Mouse (Mus musculus) neural tube, embryonic 14.5 days (tissue): ENCODE measurements around the gene 6030445D17Rik. TPM values are rescaled to one million over a fixed set of nuclear protein-coding genes. Genes with fewer than 3 reads are reported as not detected.

Source experiments
- ATAC-seq: fragments of 200-750 bp; cut with Nextera tagmentation; 2 replicates; pipeline ENCODE4 v1.8.0; 2017; ENCODE audit warnings: low read depth, mild to moderate bottlenecking, moderate TSS enrichment, moderate library complexity
- H3K27ac ChIP-seq: fragments of 300-500 bp; sonication (generic); 2 replicates; pipeline ENCODE4 v1.5.1; 2014; ENCODE audit warnings: low read depth, mild to moderate bottlenecking, control low read depth, low read length, moderate library complexity, mixed read lengths
- H3K27me3 ChIP-seq: fragments of 300-500 bp; sonication (generic); 2 replicates; pipeline ENCODE4 v1.6.1; 2014; ENCODE audit warnings: low read length; ENCODE audit not compliant: control insufficient read depth, insufficient read depth
- H3K36me3 ChIP-seq: fragments of 300-500 bp; sonication (generic); 2 replicates; pipeline ENCODE4 v1.6.1; 2014; ENCODE audit warnings: low read length, mixed read lengths; ENCODE audit not compliant: control insufficient read depth, insufficient read depth
- H3K4me1 ChIP-seq: fragments of 300-500 bp; sonication (generic); 2 replicates; pipeline ENCODE4 v1.6.1; 2014; ENCODE audit warnings: low read length; ENCODE audit not compliant: control insufficient read depth, insufficient read depth
- H3K4me2 ChIP-seq: fragments of 300-500 bp; sonication (generic); 2 replicates; pipeline ENCODE4 v1.6.1; 2014; ENCODE audit warnings: mild to moderate bottlenecking, low read depth, low read length, control low read depth
- H3K4me3 ChIP-seq: fragments of 300-500 bp; sonication (generic); 2 replicates; pipeline ENCODE4 v1.5.1; 2014; ENCODE audit warnings: low read depth, low read length, control low read depth, mixed read lengths
- H3K9ac ChIP-seq: fragments of 300-500 bp; sonication (generic); replicated peaks from 2 replicates; pipeline ENCODE4 v1.6.1; 2014; ENCODE audit warnings: low read depth, mild to moderate bottlenecking, control low read depth, low read length, mixed read lengths
- H3K9me3 ChIP-seq: fragments of 300-500 bp; sonication (generic); 2 replicates; pipeline ENCODE4 v1.6.1; 2016; ENCODE audit warnings: low read length; ENCODE audit not compliant: control insufficient read depth
- WGBS: fragments of 180-500 bp; shearing (Covaris S2); extraction: QIAGEN DNeasy Blood & Tissue Kit; methylation state at CpG from one replicate; pipeline ENCODE4 v1.1.7; 2014; 5-methylcytosine and 5-hydroxymethylcytosine counted together
- polyA plus RNA-seq: library from polyadenylated mRNA; unstranded; fragments of >200 nt; fragmentation: Nextera tagmentation; extraction: Ambion mirVana; gene quantifications from 2 replicates; pipeline ENCODE4 v1.2.1, GENCODE M21; 2014

6030445D17Rik gene
- polyA plus RNA-seq, 1 experiment from 2014 or later, result 0.50 TPM

GRCm38 (mm10) chr4:136505426-136506215, 43.6 kb downstream of the 6030445D17Rik start:
- Histone ChIP-seq H3K4me2 (no peak overlapping the region), H3K27ac (no peak overlapping the region), H3K4me3 (no peak overlapping the region), H3K27me3 (no peaks in the 10 kb centered on the region), H3K4me1 (no peaks in the 10 kb centered on the region), H3K9me3 (no peaks in the 10 kb centered on the region), H3K36me3 (no peaks in the 10 kb centered on the region), H3K9ac (no peak overlapping the region)
- no peak for ATAC-seq
- 41% methylated on average over 2 of the region's 2 CpGs for WGBS

DNA sequence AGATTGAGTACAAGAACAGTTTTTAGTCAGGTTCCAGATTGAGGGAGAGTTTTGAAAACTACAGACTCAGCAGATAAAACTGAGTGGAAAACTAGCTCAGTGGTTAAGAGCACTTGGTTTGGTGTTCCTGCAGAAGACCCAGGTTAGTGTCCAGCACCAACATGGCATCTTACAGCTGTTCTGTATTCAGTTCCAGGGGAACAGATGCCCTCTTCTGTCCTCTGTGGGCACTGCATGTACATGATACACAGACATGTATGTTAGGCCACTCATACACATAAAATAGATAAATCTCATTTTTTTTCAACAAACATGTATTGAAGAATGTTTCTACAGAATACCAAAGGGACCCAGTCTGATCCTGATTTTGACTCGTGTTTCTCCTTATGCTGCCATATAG, 47.8 kb downstream of the 6030445D17Rik start:
- Histone ChIP-seq H3K9ac (no peak overlapping the region), H3K27ac (no peak overlapping the region), H3K27me3 (no peaks in the 10 kb centered on the region), H3K4me2 (no peak overlapping the region), H3K36me3 (no peaks in the 10 kb centered on the region), H3K4me1 (no peaks in the 10 kb centered on the region), H3K4me3 (no peak overlapping the region), H3K9me3 (no peaks in the 10 kb centered on the region)
- WGBS, result 76% methylated on average over 1 of the region's 1 CpGs
- no peak for ATAC-seq

DNA sequence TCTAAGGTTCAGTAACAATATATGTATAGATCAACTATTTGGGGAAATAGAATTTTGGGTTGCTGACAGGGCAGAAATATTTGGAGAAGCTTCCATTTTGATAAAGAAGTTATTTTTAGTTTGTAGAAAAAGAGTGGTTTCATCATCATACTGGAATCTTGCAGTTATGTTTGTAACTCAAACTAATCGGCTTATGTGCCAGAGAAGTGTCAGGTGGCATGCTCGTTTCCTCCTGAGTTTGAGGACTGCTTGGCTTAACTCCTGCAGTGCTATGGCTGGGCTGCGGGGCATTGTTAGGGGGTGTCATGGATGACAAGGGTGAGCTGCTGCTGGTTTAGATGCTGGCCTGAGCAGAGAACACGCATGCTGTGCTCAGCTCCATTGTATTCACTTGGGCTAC, 49.7 kb downstream of the 6030445D17Rik start:
- no peak overlapping the region for H3K27ac ChIP-seq
- no peaks in the 10 kb centered on the region for H3K27me3 ChIP-seq
- 68% methylated on average over 4 of the region's 4 CpGs for WGBS
- no peak overlapping the region for H3K4me2 ChIP-seq
- H3K9me3 ChIP-seq, result no peaks in the 10 kb centered on the region
- H3K36me3 ChIP-seq, result no peaks in the 10 kb centered on the region
- H3K9ac ChIP-seq, result no peak overlapping the region
- H3K4me1 ChIP-seq, result no peaks in the 10 kb centered on the region
- no peak overlapping the region for H3K4me3 ChIP-seq
- no peak for ATAC-seq

DNA sequence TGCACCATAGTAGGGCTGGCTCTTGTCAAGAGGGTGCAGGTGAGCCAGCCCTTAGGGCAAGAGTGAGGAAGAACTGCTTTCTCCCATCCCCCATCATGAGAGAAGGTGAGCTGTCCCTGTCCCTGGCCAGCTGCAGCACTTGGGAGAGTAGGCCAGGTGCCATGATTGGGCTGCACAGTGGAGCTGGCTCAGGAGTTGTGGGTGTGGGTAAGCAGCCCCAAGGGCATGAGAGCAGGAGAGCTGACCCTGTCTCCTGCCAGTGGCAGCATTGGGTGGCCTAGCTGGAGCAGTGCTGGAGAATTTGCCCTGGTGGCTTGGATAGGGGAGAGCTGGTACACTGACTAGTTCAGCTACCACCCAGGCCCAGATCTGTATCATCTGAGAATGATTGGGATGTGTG, 50.9 kb downstream of the 6030445D17Rik start:
- H3K9ac ChIP-seq, result no peak overlapping the region
- H3K4me2 ChIP-seq, result no peak overlapping the region
- no peak overlapping the region for H3K27ac ChIP-seq
- no peaks in the 10 kb centered on the region for H3K27me3 ChIP-seq
- H3K9me3 ChIP-seq, result no peaks in the 10 kb centered on the region
- H3K36me3 ChIP-seq, result no peaks in the 10 kb centered on the region
- no peaks in the 10 kb centered on the region for H3K4me1 ChIP-seq
- ATAC-seq, result no peak
- H3K4me3 ChIP-seq, result no peak overlapping the region

Other genes with a start within 250 kb of the 6030445D17Rik start
- gene Tcea3, start 214.5 kb upstream of the 6030445D17Rik start, polyA plus RNA-seq, result 0.71 and 1.7 TPM in 2 replicates
- 51.3 and 51.8 TPM in 2 replicates for gene Zfp46, start 177.6 kb upstream of the 6030445D17Rik start, polyA plus RNA-seq
- 167 and 173 TPM in 2 replicates for gene Hnrnpr, start 151.3 kb upstream of the 6030445D17Rik start, polyA plus RNA-seq
- 2.5 and 2.6 TPM in 2 replicates for gene Htr1d, start 38.7 kb upstream of the 6030445D17Rik start, polyA plus RNA-seq
- gene Luzp1, start 7.5 kb downstream of the 6030445D17Rik start, polyA plus RNA-seq, result 56.8 and 65.2 TPM in 2 replicates
- 83.6 and 91.2 TPM in 2 replicates for gene Kdm1a, start 140.5 kb downstream of the 6030445D17Rik start, polyA plus RNA-seq
- not detected in 2 replicates for gene Tex46, start 148.2 kb downstream of the 6030445D17Rik start, polyA plus RNA-seq
- 0.09 TPM in 1 of 2 replicates, not detected in the other for gene Lactbl1, start 160.4 kb downstream of the 6030445D17Rik start, polyA plus RNA-seq